Mouse (Mus musculus): ENCODE measurements around the gene Vwa5b2. TPM values are rescaled to one million over a fixed set of nuclear protein-coding genes. Genes with fewer than 3 reads are reported as not detected.

Vwa5b2 gene
- polyA plus RNA-seq (2015; fragmentation: Nextera tagmentation; extraction: Ambion mirVana): 5.5 and 5.6 TPM in 2 replicates

- Histone ChIP-seq H3K4me3 (ENCODE audit: low read length) (peak within 1 kb of the TSS; percentile 57), H3K36me3 (ENCODE audit: control insufficient read depth, insufficient read depth, low read length) (no peaks in the 10 kb centered on the region), H3K27ac (ENCODE audit: low read length) (no peak within 1 kb of the TSS), H3K27me3 (replicated peaks; ENCODE audit: control insufficient read depth, insufficient read depth, low read length) (peaks cover 36% of the 10 kb centered on the region), H3K9me3 (ENCODE audit: control insufficient read depth, low read length) (no peaks in the 10 kb centered on the region), H3K4me2 (ENCODE audit: low read depth, low read length) (peak within 1 kb of the TSS; percentile 95), H3K9ac (ENCODE audit: low read depth, low read length) (peak within 1 kb of the TSS; percentile 60), H3K4me1 (ENCODE audit: control insufficient read depth, insufficient read depth, low read length) (peaks cover 22% of the 10 kb centered on the region)
- peak; percentile 24 for ATAC-seq
- 2% methylated on average over 24 of the region's 24 CpGs for WGBS
Measured at GRCm38 (mm10) chr16:20589366-20589938, at the start of gene Vwa5b2. Vwa5b2 (plus strand) TSS chr16:20589471.

- Histone ChIP-seq H3K9ac (ENCODE audit: low read depth, low read length) (no peak overlapping the region), H3K36me3 (ENCODE audit: control insufficient read depth, insufficient read depth, low read length) (peaks cover 31% of the 10 kb centered on the region), H3K4me2 (ENCODE audit: low read depth, low read length) (no peak overlapping the region), H3K4me3 (ENCODE audit: low read length) (no peak overlapping the region), H3K9me3 (ENCODE audit: control insufficient read depth, low read length) (no peaks in the 10 kb centered on the region), H3K27ac (ENCODE audit: low read length) (no peak overlapping the region), H3K4me1 (ENCODE audit: control insufficient read depth, insufficient read depth, low read length) (peaks cover 17% of the 10 kb centered on the region), H3K27me3 (replicated peaks; ENCODE audit: control insufficient read depth, insufficient read depth, low read length) (no peaks in the 10 kb centered on the region)
- no peak for ATAC-seq
- WGBS: 75% methylated on average over 3 of the region's 3 CpGs
Measured at GRCm38 (mm10) chr16:20539649-20540048, 49.6 kb upstream of the Vwa5b2 start.

GRCm38 (mm10) chr16:20540438-20540837 is 48.8 kb upstream of the Vwa5b2 start:
- no peak overlapping the region for H3K9ac ChIP-seq (ENCODE audit: low read depth, low read length)
- peaks cover 36% of the 10 kb centered on the region for H3K36me3 ChIP-seq (ENCODE audit: control insufficient read depth, insufficient read depth, low read length)
- WGBS: 71% methylated on average over 4 of the region's 4 CpGs
- H3K9me3 ChIP-seq (ENCODE audit: control insufficient read depth, low read length): no peaks in the 10 kb centered on the region
- H3K4me2 ChIP-seq (ENCODE audit: low read depth, low read length): no peak overlapping the region
- peaks cover 17% of the 10 kb centered on the region for H3K4me1 ChIP-seq (ENCODE audit: control insufficient read depth, insufficient read depth, low read length)
- H3K27ac ChIP-seq (ENCODE audit: low read length): no peak overlapping the region
- no peak for ATAC-seq
- H3K27me3 ChIP-seq (replicated peaks; ENCODE audit: control insufficient read depth, insufficient read depth, low read length): no peaks in the 10 kb centered on the region
- no peak overlapping the region for H3K4me3 ChIP-seq (ENCODE audit: low read length)

GRCm38 (mm10) chr16:20545696-20546095 is 43.6 kb upstream of the Vwa5b2 start:
- ATAC-seq: no peak
- 91% methylated on average over 10 of the region's 10 CpGs for WGBS
- Histone ChIP-seq H3K4me1 (ENCODE audit: control insufficient read depth, insufficient read depth, low read length) (peaks cover 8% of the 10 kb centered on the region), H3K9ac (ENCODE audit: low read depth, low read length) (no peak overlapping the region), H3K9me3 (ENCODE audit: control insufficient read depth, low read length) (no peaks in the 10 kb centered on the region), H3K27me3 (replicated peaks; ENCODE audit: control insufficient read depth, insufficient read depth, low read length) (no peaks in the 10 kb centered on the region), H3K4me2 (ENCODE audit: low read depth, low read length) (no peak overlapping the region), H3K4me3 (ENCODE audit: low read length) (no peak overlapping the region), H3K36me3 (ENCODE audit: control insufficient read depth, insufficient read depth, low read length) (peaks cover 27% of the 10 kb centered on the region), H3K27ac (ENCODE audit: low read length) (no peak overlapping the region)

- no peaks in the 10 kb centered on the region for H3K27me3 ChIP-seq (replicated peaks; ENCODE audit: control insufficient read depth, insufficient read depth, low read length)
- 37% methylated on average over 5 of the region's 5 CpGs for WGBS
- H3K27ac ChIP-seq (ENCODE audit: low read length): peak overlapping the region; percentile 86
- no peak overlapping the region for H3K9ac ChIP-seq (ENCODE audit: low read depth, low read length)
- peak overlapping the region; percentile 79 for H3K4me3 ChIP-seq (ENCODE audit: low read length)
- H3K36me3 ChIP-seq (ENCODE audit: control insufficient read depth, insufficient read depth, low read length): peaks cover 24% of the 10 kb centered on the region
- peak; percentile 26 for ATAC-seq
- H3K9me3 ChIP-seq (ENCODE audit: control insufficient read depth, low read length): no peaks in the 10 kb centered on the region
- peaks cover 8% of the 10 kb centered on the region for H3K4me1 ChIP-seq (ENCODE audit: control insufficient read depth, insufficient read depth, low read length)
- peak overlapping the region; percentile 70 for H3K4me2 ChIP-seq (ENCODE audit: low read depth, low read length)
Measured at GRCm38 (mm10) chr16:20547423-20547822, 41.8 kb upstream of the Vwa5b2 start.

GRCm38 (mm10) chr16:20548096-20548948 is 40.9 kb upstream of the Vwa5b2 start, which contains the start of gene Abcf3:
Abcf3 (plus strand) TSS chr16:20548577.
- ATAC-seq: peak; percentile 98
- H3K27me3 ChIP-seq (replicated peaks; ENCODE audit: control insufficient read depth, insufficient read depth, low read length): no peaks in the 10 kb centered on the region
- 0% methylated on average over 56 of the region's 56 CpGs for WGBS
- H3K4me3 ChIP-seq (ENCODE audit: low read length): peak within 1 kb of the TSS; percentile 79
- H3K36me3 ChIP-seq (ENCODE audit: control insufficient read depth, insufficient read depth, low read length): peaks cover 24% of the 10 kb centered on the region
- no peaks in the 10 kb centered on the region for H3K9me3 ChIP-seq (ENCODE audit: control insufficient read depth, low read length)
- peak within 1 kb of the TSS; percentile 90 for H3K9ac ChIP-seq (ENCODE audit: low read depth, low read length)
- H3K27ac ChIP-seq (ENCODE audit: low read length): peak within 1 kb of the TSS; percentile 86
- peaks cover 8% of the 10 kb centered on the region for H3K4me1 ChIP-seq (ENCODE audit: control insufficient read depth, insufficient read depth, low read length)
- H3K4me2 ChIP-seq (ENCODE audit: low read depth, low read length): peak within 1 kb of the TSS; percentile 70

- no peak for ATAC-seq
- H3K36me3 ChIP-seq (ENCODE audit: control insufficient read depth, insufficient read depth, low read length): peaks cover 19% of the 10 kb centered on the region; the same call in 1 of the 2 replicates
- H3K27ac ChIP-seq (ENCODE audit: low read length): no peak overlapping the region
- no peaks in the 10 kb centered on the region for H3K9me3 ChIP-seq (ENCODE audit: control insufficient read depth, low read length)
- peaks cover 8% of the 10 kb centered on the region for H3K4me1 ChIP-seq (ENCODE audit: control insufficient read depth, insufficient read depth, low read length)
- no peaks in the 10 kb centered on the region for H3K27me3 ChIP-seq (replicated peaks; ENCODE audit: control insufficient read depth, insufficient read depth, low read length)
- H3K9ac ChIP-seq (ENCODE audit: low read depth, low read length): peak overlapping the region; percentile 90
- WGBS: 43% methylated on average over 9 of the region's 9 CpGs
- H3K4me3 ChIP-seq (ENCODE audit: low read length): peak overlapping the region; percentile 79
- peak overlapping the region; percentile 68 for H3K4me2 ChIP-seq (ENCODE audit: low read depth, low read length)
Measured at GRCm38 (mm10) chr16:20549161-20549560, 40.1 kb upstream of the Vwa5b2 start.

GRCm38 (mm10) chr16:20551691-20552090 is 37.6 kb upstream of the Vwa5b2 start:
- Histone ChIP-seq H3K36me3 (ENCODE audit: control insufficient read depth, insufficient read depth, low read length) (0 out of 2 replicates have a peak, but pooled peaks cover 14% of the 10 kb centered on the region), H3K27ac (ENCODE audit: low read length) (no peak overlapping the region), H3K9ac (ENCODE audit: low read depth, low read length) (no peak overlapping the region), H3K4me1 (ENCODE audit: control insufficient read depth, insufficient read depth, low read length) (peaks cover 8% of the 10 kb centered on the region), H3K4me2 (ENCODE audit: low read depth, low read length) (no peak overlapping the region), H3K27me3 (replicated peaks; ENCODE audit: control insufficient read depth, insufficient read depth, low read length) (no peaks in the 10 kb centered on the region), H3K9me3 (ENCODE audit: control insufficient read depth, low read length) (no peaks in the 10 kb centered on the region), H3K4me3 (ENCODE audit: low read length) (no peak overlapping the region)
- no peak for ATAC-seq
- WGBS: over 99% methylated on average over 5 of the region's 5 CpGs

GRCm38 (mm10) chr16:20552594-20552993 is 36.7 kb upstream of the Vwa5b2 start:
- Histone ChIP-seq H3K36me3 (ENCODE audit: control insufficient read depth, insufficient read depth, low read length) (0 out of 2 replicates have a peak, but pooled peaks cover 17% of the 10 kb centered on the region), H3K27me3 (replicated peaks; ENCODE audit: control insufficient read depth, insufficient read depth, low read length) (no peaks in the 10 kb centered on the region), H3K27ac (ENCODE audit: low read length) (no peak overlapping the region), H3K4me3 (ENCODE audit: low read length) (no peak overlapping the region), H3K9me3 (ENCODE audit: control insufficient read depth, low read length) (no peaks in the 10 kb centered on the region), H3K4me2 (ENCODE audit: low read depth, low read length) (no peak overlapping the region), H3K9ac (ENCODE audit: low read depth, low read length) (no peak overlapping the region), H3K4me1 (ENCODE audit: control insufficient read depth, insufficient read depth, low read length) (peaks cover 8% of the 10 kb centered on the region)
- ATAC-seq: no peak
- WGBS: 85% methylated on average over 1 of the region's 1 CpGs

Data from intestine, embryonic 16.5 days (tissue).